Mouse (Mus musculus) kidney, adult 2 months (tissue): Measurements from ENCODE around the gene Dtnb. TPM values are rescaled to one million over a fixed set of nuclear protein-coding genes. Genes with fewer than 3 reads are reported as not detected.

ENCODE experiments used
- DNase-seq: peaks from one replicate; pipeline ENCODE4 v3.0.0; 2021
- H3K27ac ChIP-seq: fragments of 200-500 bp; 2 replicates; pipeline ENCODE4 v1.5.1; 2012; ENCODE audit warnings: low read depth, low read length, control low read depth, inconsistent platforms; ENCODE audit not compliant: insufficient read depth
- H3K27me3 ChIP-seq: fragments of 200-500 bp; replicated peaks from 2 replicates; pipeline ENCODE4 v1.6.1; 2012; ENCODE audit warnings: mild to moderate bottlenecking, moderate library complexity, low read length, inconsistent platforms; ENCODE audit not compliant: control insufficient read depth, insufficient read depth
- H3K36me3 ChIP-seq: fragments of 200-500 bp; 2 replicates; pipeline ENCODE4 v1.6.1; 2012; ENCODE audit warnings: mild to moderate bottlenecking, moderate library complexity, low read length, inconsistent platforms; ENCODE audit not compliant: control insufficient read depth, insufficient read depth
- H3K4me1 ChIP-seq: fragments of 200-500 bp; 2 replicates; pipeline ENCODE4 v1.6.1; 2011; ENCODE audit warnings: low read length; ENCODE audit not compliant: control insufficient read depth, insufficient read depth
- H3K4me3 ChIP-seq: fragments of 200-500 bp; 2 replicates; pipeline ENCODE4 v1.5.1; 2011; ENCODE audit warnings: mild to moderate bottlenecking, low read depth, low read length, control low read depth; ENCODE audit not compliant: insufficient read depth
- CTCF ChIP-seq: fragments of 200-500 bp; conservative IDR thresholded peaks from 2 replicates; pipeline ENCODE4 v1.5.1; 2011; ENCODE audit warnings: low read depth, mild to moderate bottlenecking, control low read depth, low read length, moderate library complexity, mixed read lengths; ENCODE audit not compliant: insufficient read depth, insufficient read length
- POLR2A ChIP-seq: fragments of 200-500 bp; IDR thresholded peaks from one replicate; pipeline ENCODE4 v1.6.1; 2011; ENCODE audit warnings: low read depth, low read length, control low read depth
- WGBS: fragments of 180-500 bp; shearing (Covaris S2); methylation state at CpG from one replicate; pipeline ENCODE4 v1.1.7; 2018; 5-methylcytosine and 5-hydroxymethylcytosine counted together
- polyA plus RNA-seq: library from polyadenylated mRNA; depleted of rRNA; stranded (reverse); fragments of >200 nt; gene quantifications from 2 replicates; pipeline ENCODE4 v1.2.3, GENCODE M21; 2012

Dtnb gene
- polyA plus RNA-seq, 1 experiment, result 60.5 TPM

- WGBS, result 62% methylated on average over 7 of the region's 7 CpGs
- DNase-seq, result peak; percentile 54
Measured at GRCm38 (mm10) chr12:3737009-3737408, 164.8 kb downstream of the Dtnb start.

GRCm38 (mm10) chr12:3738741-3739529 is 166.8 kb downstream of the Dtnb start:
- Histone ChIP-seq H3K27ac (no peak overlapping the region), H3K27me3 (no peaks in the 10 kb centered on the region), H3K36me3 (no peaks in the 10 kb centered on the region), H3K4me1 (no peaks in the 10 kb centered on the region; the same call in 1 of the 2 replicates), H3K4me3 (no peak overlapping the region)
- no peak for DNase-seq
- WGBS, result 78% methylated on average over 7 of the region's 7 CpGs
- TF ChIP-seq POLR2A, result no peak
- TF ChIP-seq CTCF, result no peak

More at GRCm38 (mm10) chr12:3737009-3737408, 164.8 kb downstream of the Dtnb start:
- H3K4me3 ChIP-seq, result no peak overlapping the region
- peak overlapping the region; percentile 64; the same call in 1 of the 2 replicates for H3K27ac ChIP-seq
- no peaks in the 10 kb centered on the region for H3K36me3 ChIP-seq
- no peak for TF ChIP-seq CTCF
- TF ChIP-seq POLR2A, result no peak
- no peaks in the 10 kb centered on the region; the same call in 1 of the 2 replicates for H3K4me1 ChIP-seq
- H3K27me3 ChIP-seq, result no peaks in the 10 kb centered on the region

- no peak overlapping the region for H3K4me3 ChIP-seq
Measured at GRCm38 (mm10) chr12:3739749-3740704, 167.8 kb downstream of the Dtnb start.

GRCm38 (mm10) chr12:3740705-3741081 is 168.5 kb downstream of the Dtnb start:
- H3K27me3 ChIP-seq, result no peaks in the 10 kb centered on the region
- no peak for DNase-seq
- no peak for TF ChIP-seq CTCF
- no peak for TF ChIP-seq POLR2A
- WGBS, result 61% methylated on average over 3 of the region's 3 CpGs
- no peak overlapping the region for H3K4me3 ChIP-seq
- H3K36me3 ChIP-seq, result no peaks in the 10 kb centered on the region
- no peaks in the 10 kb centered on the region; the same call in 1 of the 2 replicates for H3K4me1 ChIP-seq
- H3K27ac ChIP-seq, result no peak overlapping the region

More at GRCm38 (mm10) chr12:3739749-3740704, 167.8 kb downstream of the Dtnb start:
- no peaks in the 10 kb centered on the region for H3K36me3 ChIP-seq
- WGBS, result 68% methylated on average over 18 of the region's 18 CpGs
- TF ChIP-seq CTCF, result no peak
- no peak for TF ChIP-seq POLR2A
- H3K4me1 ChIP-seq, result no peaks in the 10 kb centered on the region; the same call in 1 of the 2 replicates
- DNase-seq, result peak; percentile 28
- peak overlapping the region; percentile 12 for H3K27ac ChIP-seq
- no peaks in the 10 kb centered on the region for H3K27me3 ChIP-seq

GRCm38 (mm10) chr12:3745432-3746105 is 173.4 kb downstream of the Dtnb start:
- Histone ChIP-seq H3K4me1 (no peaks in the 10 kb centered on the region; the same call in 1 of the 2 replicates), H3K27me3 (no peaks in the 10 kb centered on the region; the same call in 1 of the 2 replicates), H3K36me3 (no peaks in the 10 kb centered on the region), H3K27ac (no peak overlapping the region), H3K4me3 (no peak overlapping the region)
- 49% methylated on average over 7 of the region's 7 CpGs for WGBS
- no peak for TF ChIP-seq POLR2A
- TF ChIP-seq CTCF, result no peak
- DNase-seq, result peak; percentile 71

GRCm38 (mm10) chr12:3746369-3746768 is 174.2 kb downstream of the Dtnb start:
- H3K4me3 ChIP-seq, result no peak overlapping the region
- H3K27me3 ChIP-seq, result no peaks in the 10 kb centered on the region; the same call in 1 of the 2 replicates
- H3K4me1 ChIP-seq, result no peaks in the 10 kb centered on the region; the same call in 1 of the 2 replicates
- no peaks in the 10 kb centered on the region for H3K36me3 ChIP-seq
- TF ChIP-seq CTCF (no peak), POLR2A (no peak)
- WGBS, result 93% methylated on average over 3 of the region's 3 CpGs
- DNase-seq, result no peak
- H3K27ac ChIP-seq, result no peak overlapping the region
